Mouse (Mus musculus) forebrain, embryonic 15.5 days (tissue): Measurements from ENCODE around the gene Zfp341. TPM values are rescaled to one million over a fixed set of nuclear protein-coding genes. Genes with fewer than 3 reads are reported as not detected.
A peak's percentile ranks its signal among the peaks of the same experiment; 100 is the strongest.

ENCODE experiments used
- ATAC-seq: fragments of 200-750 bp; cut with Nextera tagmentation; replicated peaks from 2 replicates; pipeline ENCODE4 v1.8.0; 2017; ENCODE audit warnings: mild to moderate bottlenecking, moderate TSS enrichment, moderate library complexity
- H3K27ac ChIP-seq: fragments of 300-500 bp; sonication (generic); replicated peaks from 2 replicates; pipeline ENCODE4 v1.5.1; 2015; ENCODE audit warnings: mild to moderate bottlenecking, inconsistent platforms
- H3K27me3 ChIP-seq: fragments of 300-500 bp; sonication (generic); 2 replicates; pipeline ENCODE4 v1.6.1; 2015; ENCODE audit warnings: inconsistent platforms
- H3K36me3 ChIP-seq: fragments of 300-500 bp; sonication (generic); 2 replicates; pipeline ENCODE4 v1.6.1; 2015; ENCODE audit warnings: mild to moderate bottlenecking, inconsistent platforms
- H3K4me1 ChIP-seq: fragments of 300-500 bp; sonication (generic); 2 replicates; pipeline ENCODE4 v1.6.1; 2015; ENCODE audit warnings: inconsistent platforms
- H3K4me2 ChIP-seq: fragments of 300-500 bp; sonication (generic); replicated peaks from 2 replicates; pipeline ENCODE4 v1.6.1; 2015; ENCODE audit warnings: mild to moderate bottlenecking, inconsistent platforms
- H3K4me3 ChIP-seq: fragments of 300-500 bp; sonication (generic); 2 replicates; pipeline ENCODE4 v1.5.1; 2015; ENCODE audit warnings: mild to moderate bottlenecking, inconsistent platforms
- H3K9ac ChIP-seq: fragments of 300-500 bp; sonication (generic); replicated peaks from 2 replicates; pipeline ENCODE4 v1.6.1; 2015; ENCODE audit warnings: mild to moderate bottlenecking, inconsistent platforms
- H3K9me3 ChIP-seq: fragments of 300-500 bp; sonication (generic); 2 replicates; pipeline ENCODE4 v1.6.1; 2016; ENCODE audit warnings: inconsistent platforms
- WGBS: fragments of 180-500 bp; shearing (Covaris S2); methylation state at CpG from one replicate; pipeline ENCODE4 v1.1.7; 2015; ENCODE audit warnings: mixed read lengths; 5-methylcytosine and 5-hydroxymethylcytosine counted together
- polyA plus RNA-seq: library from polyadenylated mRNA; unstranded; fragments of >200 nt; fragmentation: Nextera tagmentation; extraction: Ambion mirVana; gene quantifications from 2 replicates; pipeline ENCODE4 v1.2.1, GENCODE M21; 2015

Zfp341 gene
- polyA plus RNA-seq, 1 experiment from 2014 or later, result 2.7 TPM

DNA sequence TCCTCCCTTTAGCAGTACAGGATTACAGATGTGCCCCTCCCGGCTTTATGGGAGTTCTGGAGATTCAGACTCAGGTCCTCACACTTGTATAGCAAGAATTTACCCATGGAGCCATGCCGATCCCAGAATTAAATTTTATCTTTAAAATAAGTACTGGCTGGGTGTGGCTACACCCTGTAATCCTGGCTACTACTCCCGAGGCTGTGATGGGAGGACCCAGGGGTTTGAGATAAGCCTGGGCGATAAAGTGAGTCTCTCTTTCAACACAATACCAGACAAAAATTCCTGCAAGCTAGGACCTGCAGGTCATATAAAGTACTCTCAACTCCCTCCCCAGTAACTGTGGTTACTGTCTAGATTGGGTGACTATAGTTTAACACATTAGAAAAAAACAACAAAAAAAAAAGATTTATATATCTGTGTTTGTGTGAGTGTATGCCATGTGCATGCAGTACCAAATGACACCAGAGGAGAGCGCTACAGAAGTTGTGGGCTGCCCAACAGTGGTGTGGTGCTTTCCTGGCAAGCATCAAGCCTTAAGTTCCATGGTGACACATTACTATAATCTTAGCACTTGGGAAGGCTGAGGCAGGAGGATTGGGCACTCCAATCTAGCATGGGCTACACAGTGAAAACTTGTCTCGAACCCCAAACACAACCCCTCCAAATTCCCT, 29.8 kb downstream of the Zfp341 start:
- 95% methylated on average over 6 of the region's 6 CpGs for WGBS

DNA sequence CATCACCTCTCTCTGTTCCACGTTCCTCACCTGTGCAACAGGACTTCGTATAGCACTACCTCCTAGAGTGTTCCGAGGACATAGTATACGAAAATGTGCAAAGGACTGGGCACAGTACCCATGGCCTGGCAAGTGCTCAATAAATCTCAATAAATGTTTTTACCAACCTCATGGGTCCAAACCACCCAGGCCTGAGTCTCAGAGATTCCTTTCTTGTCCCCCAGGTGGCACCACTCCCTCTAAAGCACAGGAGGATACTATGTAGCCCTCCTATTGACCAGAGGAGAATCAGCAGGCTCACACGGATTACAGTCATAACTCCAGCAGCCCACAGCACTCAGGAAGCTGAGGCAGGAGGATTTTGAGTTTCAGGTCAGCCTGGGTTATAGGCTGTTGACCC, 33.5 kb downstream of the Zfp341 start:
- Histone ChIP-seq H3K4me1 (no peaks in the 10 kb centered on the region), H3K9ac (no peak overlapping the region), H3K27ac (no peak overlapping the region), H3K4me3 (no peak overlapping the region), H3K36me3 (peaks cover 40% of the 10 kb centered on the region), H3K4me2 (no peak overlapping the region), H3K9me3 (no peaks in the 10 kb centered on the region), H3K27me3 (no peaks in the 10 kb centered on the region)
- WGBS, result 78% methylated on average over 5 of the region's 5 CpGs
- ATAC-seq, result no peak

More for the DNA sequence above, 29.8 kb downstream of the Zfp341 start:
- Histone ChIP-seq H3K4me2 (no peak overlapping the region), H3K27ac (no peak overlapping the region), H3K9ac (no peak overlapping the region), H3K9me3 (no peaks in the 10 kb centered on the region), H3K4me3 (no peak overlapping the region), H3K27me3 (no peaks in the 10 kb centered on the region), H3K36me3 (peaks cover 67% of the 10 kb centered on the region), H3K4me1 (no peaks in the 10 kb centered on the region)
- ATAC-seq, result no peak

DNA sequence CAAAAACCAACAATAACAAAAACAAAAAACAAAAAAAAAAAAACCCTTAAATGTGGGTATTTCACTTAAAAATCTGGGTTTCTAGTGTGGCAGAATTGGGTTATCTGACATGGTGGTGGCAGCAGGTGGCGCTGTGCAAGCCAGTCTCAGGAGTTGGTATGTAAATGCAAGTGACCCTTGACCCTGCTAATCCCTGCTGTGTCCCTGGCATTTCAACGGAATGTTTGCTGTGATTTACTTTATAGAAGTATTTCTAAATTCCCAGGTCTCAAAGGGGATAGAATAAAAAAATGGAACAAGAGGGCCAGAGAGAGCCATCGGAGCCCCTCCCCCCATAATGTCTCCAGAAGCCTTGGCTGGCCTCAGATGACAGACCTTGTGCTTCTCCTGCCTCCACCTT, 35.0 kb downstream of the Zfp341 start:
- Histone ChIP-seq H3K36me3 (peaks cover 28% of the 10 kb centered on the region), H3K4me3 (no peak overlapping the region), H3K4me1 (no peaks in the 10 kb centered on the region), H3K9ac (no peak overlapping the region), H3K4me2 (no peak overlapping the region), H3K27me3 (no peaks in the 10 kb centered on the region), H3K27ac (no peak overlapping the region), H3K9me3 (no peaks in the 10 kb centered on the region)
- no peak for ATAC-seq
- WGBS, result 20% methylated on average over 3 of the region's 3 CpGs

DNA sequence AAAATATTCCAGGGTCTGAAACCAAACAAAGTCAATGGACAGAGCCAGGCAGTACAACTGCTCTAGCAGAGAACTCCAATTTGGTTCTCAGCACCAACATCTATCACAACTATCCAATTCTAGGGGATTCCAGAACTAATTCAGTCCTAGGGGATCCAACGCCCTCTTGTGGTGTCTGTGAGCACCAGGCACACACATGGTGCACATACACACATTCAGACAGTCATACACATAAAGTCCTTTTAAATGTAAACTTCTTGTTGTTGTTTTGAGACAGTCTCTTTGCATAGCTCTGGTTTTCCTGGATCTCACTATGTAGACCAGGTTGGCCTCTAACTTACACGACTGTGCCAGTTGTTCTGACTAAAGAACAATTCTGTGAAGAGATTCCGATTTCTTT, 37.3 kb downstream of the Zfp341 start:
- H3K4me2 ChIP-seq, result no peak overlapping the region
- no peaks in the 10 kb centered on the region for H3K27me3 ChIP-seq
- H3K4me1 ChIP-seq, result no peaks in the 10 kb centered on the region
- H3K4me3 ChIP-seq, result no peak overlapping the region
- H3K9ac ChIP-seq, result no peak overlapping the region
- H3K27ac ChIP-seq, result no peak overlapping the region
- peaks cover 10% of the 10 kb centered on the region; the same call in 1 of the 2 replicates for H3K36me3 ChIP-seq
- H3K9me3 ChIP-seq, result no peaks in the 10 kb centered on the region
- 76% methylated on average over 3 of the region's 3 CpGs for WGBS
- no peak for ATAC-seq

DNA sequence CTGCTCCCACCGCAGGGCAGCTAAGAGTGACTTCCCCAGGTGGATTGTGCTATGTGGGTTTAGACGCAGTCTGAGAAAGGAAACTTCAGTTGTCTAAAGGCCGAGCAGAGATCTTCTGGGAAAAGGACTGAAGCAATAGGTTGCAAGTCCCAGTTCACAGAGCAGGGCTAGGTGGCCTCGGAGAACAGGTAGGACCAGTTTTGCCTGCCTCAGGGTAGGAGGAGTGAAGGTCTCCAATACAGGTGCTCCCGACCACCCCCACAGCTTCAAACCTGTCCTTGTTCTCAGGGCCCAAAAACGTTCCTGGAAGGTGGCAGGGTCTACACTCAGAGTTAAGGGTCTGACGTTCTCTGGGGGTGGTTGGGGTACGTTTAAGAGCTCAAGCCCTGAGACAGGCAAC, 38.3 kb downstream of the Zfp341 start, which contains the start of gene Chmp4b:
TSS of gene Chmp4b (plus strand) at position 343 of the 400 bp plus-strand sequence.
- no peak for ATAC-seq
- Histone ChIP-seq H3K9me3 (no peaks in the 10 kb centered on the region), H3K27ac (no peak within 1 kb of the TSS), H3K36me3 (peaks cover 3% of the 10 kb centered on the region; the same call in 1 of the 2 replicates), H3K4me1 (peaks cover 5% of the 10 kb centered on the region), H3K4me2 (no peak within 1 kb of the TSS), H3K27me3 (no peaks in the 10 kb centered on the region), H3K4me3 (no peak within 1 kb of the TSS), H3K9ac (no peak within 1 kb of the TSS)
- 66% methylated on average over 8 of the region's 8 CpGs for WGBS

DNA sequence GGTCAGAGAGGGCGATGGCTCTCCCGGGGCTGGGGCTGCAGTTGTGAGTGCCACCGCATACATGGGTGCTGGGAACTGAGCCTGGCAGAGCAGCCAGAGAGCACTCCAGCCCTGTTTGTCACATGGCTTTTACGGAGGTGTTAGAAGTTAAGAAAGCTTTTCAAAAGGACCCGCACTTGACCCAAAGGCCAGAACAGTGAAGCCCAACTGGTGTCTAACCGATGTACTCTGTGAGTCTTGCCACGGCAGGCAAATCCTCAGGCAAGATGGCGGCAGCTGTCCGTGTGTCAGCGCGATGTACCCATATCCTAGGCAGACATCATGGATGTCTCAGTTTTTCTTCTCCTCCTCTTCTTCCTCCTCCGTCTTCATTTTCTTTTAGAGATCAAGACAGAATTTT, 41.9 kb downstream of the Zfp341 start:
- H3K36me3 ChIP-seq, result no peaks in the 10 kb centered on the region
- no peaks in the 10 kb centered on the region for H3K27me3 ChIP-seq
- WGBS, result 96% methylated on average over 12 of the region's 12 CpGs
- H3K4me1 ChIP-seq, result peaks cover 31% of the 10 kb centered on the region
- no peak for ATAC-seq
- no peak overlapping the region for H3K4me2 ChIP-seq
- H3K4me3 ChIP-seq, result no peak overlapping the region
- no peaks in the 10 kb centered on the region for H3K9me3 ChIP-seq
- no peak overlapping the region for H3K27ac ChIP-seq
- no peak overlapping the region for H3K9ac ChIP-seq

DNA sequence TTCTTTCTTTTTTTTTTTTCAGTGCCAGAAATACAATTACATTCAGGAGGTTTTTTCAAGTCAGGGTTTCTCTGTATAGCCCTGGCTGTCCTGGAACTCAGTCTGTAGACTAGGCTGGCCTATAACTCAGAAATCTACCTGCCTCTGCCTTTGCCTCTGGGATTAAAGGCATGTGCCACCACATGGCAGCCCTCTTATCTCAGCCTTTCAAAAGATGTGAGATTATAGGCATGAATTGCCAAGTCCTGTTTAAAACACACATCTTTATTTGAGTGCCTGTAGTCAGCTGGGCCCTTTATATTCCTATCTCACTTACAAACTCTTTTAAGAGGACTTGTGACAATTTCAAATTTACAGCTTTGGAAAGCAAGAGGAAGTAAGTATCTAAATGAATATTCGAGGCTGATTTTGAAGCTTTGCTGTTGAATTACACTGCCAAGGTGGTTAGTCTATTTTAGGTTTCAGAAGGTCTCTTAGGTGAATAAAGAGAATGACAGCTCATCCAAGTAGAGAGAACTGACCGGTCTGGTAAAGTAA, 42.8 kb downstream of the Zfp341 start:
- Histone ChIP-seq H3K36me3 (no peaks in the 10 kb centered on the region), H3K9me3 (no peaks in the 10 kb centered on the region), H3K4me3 (no peak overlapping the region), H3K27ac (0 out of 2 replicates have a peak overlapping the region, but pooled peaks have one; percentile 28), H3K27me3 (no peaks in the 10 kb centered on the region), H3K9ac (no peak overlapping the region), H3K4me1 (peaks cover 31% of the 10 kb centered on the region), H3K4me2 (peak overlapping the region; percentile 40; the same call in 1 of the 2 replicates)
- 92% methylated on average over 2 of the region's 2 CpGs for WGBS
- no peak for ATAC-seq

DNA sequence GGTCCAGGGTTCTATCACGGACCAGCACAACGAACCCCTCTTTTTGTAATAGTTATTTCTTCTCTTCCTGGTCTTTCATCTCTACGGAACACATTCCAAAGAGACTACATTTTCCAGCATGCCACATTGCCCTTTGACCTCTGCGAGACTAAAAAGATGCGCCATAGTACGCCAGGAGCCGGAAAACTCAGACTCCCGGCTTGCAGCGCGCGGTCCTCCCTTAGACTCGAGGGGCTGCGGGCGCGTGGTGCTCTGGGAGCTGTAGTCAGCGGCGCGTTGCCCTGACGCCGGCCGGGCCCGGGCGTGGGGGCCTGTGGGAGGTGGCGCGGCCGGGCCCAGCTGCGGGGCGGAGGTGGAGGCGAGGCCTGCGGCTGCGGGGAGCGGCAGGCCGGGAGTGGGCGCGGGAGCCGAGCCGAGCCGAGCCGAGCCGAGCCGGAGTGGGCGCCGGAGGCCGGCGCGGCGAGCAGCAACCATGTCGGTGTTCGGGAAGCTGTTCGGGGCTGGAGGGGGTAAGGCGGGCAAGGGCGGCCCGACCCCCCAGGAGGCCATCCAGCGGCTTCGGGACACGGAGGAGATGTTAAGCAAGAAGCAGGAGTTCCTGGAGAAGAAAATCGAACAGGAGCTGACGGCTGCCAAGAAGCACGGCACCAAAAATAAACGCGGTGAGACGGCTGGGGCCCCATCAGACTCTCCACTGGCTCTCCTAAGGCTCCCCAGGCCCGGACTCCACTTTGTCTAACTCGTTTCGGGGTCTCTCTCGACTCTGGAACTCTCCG, 43.8 kb downstream of the Zfp341 start:
- peak; percentile 100 for ATAC-seq
- under 1% methylated on average over 67 of the region's 67 CpGs for WGBS
- Histone ChIP-seq H3K9me3 (no peaks in the 10 kb centered on the region), H3K4me2 (peak overlapping the region; percentile 79), H3K36me3 (no peaks in the 10 kb centered on the region), H3K27ac (peak overlapping the region; percentile 74), H3K4me1 (peaks cover 31% of the 10 kb centered on the region), H3K9ac (peak overlapping the region; percentile 97), H3K4me3 (peak overlapping the region; percentile 98), H3K27me3 (no peaks in the 10 kb centered on the region)

DNA sequence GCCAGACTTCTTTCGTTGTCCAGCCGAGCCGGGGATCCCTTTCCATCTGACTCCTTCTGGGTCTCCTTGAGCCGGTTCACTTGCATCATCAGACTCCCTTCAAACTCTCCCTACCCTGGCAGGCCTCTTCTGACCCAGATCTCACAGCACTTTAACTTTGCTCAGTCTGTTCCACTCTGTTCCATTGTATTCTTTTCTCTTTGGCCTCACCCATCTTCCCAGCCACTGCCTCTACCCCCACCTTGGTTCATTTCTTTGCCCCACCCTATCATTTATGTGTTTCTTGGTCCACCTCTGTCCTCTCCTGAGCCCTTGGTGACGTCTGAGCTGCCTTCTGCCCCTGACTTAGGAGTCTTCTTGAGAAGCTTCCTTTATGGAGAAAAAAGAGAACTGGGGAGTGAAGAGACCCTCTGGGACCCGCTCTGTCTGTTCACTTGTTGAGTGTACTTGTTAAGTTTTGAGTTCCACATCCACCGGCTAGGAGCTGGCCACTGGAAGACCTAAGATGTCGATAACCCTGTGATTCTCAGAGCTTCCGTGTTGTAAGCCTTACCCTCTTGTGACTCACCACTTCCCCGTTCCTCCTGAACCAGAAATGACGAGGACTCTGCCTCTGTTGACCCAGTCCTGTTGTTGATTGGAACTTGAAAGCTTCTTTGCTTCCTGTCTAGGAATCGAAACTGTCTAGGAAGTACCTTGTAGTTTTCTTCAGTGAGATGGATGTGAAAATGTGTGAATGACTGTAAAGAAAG, 44.6 kb downstream of the Zfp341 start:
- peak overlapping the region; percentile 74 for H3K27ac ChIP-seq
- H3K9me3 ChIP-seq, result no peaks in the 10 kb centered on the region
- peak overlapping the region; percentile 79 for H3K4me2 ChIP-seq
- peak overlapping the region; percentile 98 for H3K4me3 ChIP-seq
- ATAC-seq, result no peak
- 17% methylated on average over 12 of the region's 12 CpGs for WGBS
- peaks cover 31% of the 10 kb centered on the region for H3K4me1 ChIP-seq
- no peaks in the 10 kb centered on the region for H3K36me3 ChIP-seq
- H3K27me3 ChIP-seq, result no peaks in the 10 kb centered on the region
- H3K9ac ChIP-seq, result peak overlapping the region; percentile 97

DNA sequence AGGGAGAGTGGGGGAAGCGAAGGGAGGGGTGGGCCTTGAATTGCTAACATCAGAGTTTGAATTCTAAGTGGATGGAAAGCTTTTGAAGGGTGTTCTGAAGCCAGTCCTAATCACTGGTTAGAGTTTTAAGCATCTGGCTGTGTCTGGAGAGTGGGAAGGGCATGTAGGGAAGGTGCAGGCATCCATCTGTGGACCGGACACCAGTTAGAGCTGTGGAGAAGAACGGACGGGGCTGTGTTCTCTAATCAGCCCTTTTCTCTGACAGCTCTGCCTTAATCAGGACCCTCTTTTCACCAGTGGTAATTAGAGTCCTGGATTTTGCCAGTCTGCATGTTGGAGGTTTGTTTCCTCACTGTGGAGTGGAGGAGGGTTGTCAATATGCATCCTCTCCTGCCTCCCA, 46.0 kb downstream of the Zfp341 start:
- Histone ChIP-seq H3K27ac (no peak overlapping the region), H3K9me3 (no peaks in the 10 kb centered on the region), H3K4me1 (peaks cover 31% of the 10 kb centered on the region), H3K9ac (no peak overlapping the region), H3K4me2 (peak overlapping the region; percentile 79), H3K4me3 (peak overlapping the region; percentile 4; the same call in 1 of the 2 replicates), H3K27me3 (no peaks in the 10 kb centered on the region), H3K36me3 (peaks cover 3% of the 10 kb centered on the region; the same call in 1 of the 2 replicates)
- 52% methylated on average over 4 of the region's 4 CpGs for WGBS
- no peak for ATAC-seq

DNA sequence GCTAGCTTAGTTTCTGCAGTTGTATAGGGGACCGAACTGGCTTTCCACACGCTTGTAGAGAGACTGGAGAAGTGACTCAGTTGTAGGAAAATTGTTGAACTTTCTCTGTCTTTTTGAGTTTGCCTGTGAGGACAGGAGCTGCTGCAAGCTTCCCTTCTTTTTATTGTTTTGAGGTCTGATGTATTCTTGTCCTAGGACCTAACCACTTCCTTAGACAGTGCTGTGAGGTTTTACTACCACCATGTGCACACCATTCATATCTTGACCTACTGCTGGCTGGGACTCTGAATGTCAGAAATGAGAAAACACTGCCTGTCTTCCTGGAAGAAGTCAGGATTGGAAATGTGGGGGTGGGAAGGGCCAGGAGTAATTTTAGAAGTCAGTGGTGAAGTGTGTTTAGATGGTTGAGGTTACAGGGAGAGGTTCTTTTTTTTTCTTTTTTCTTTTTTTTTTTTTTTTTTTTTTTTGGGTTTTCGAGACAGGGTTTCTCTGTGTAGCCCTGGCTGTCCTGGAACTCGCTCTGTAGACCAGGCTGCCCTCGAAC, 46.5 kb downstream of the Zfp341 start:
- no peak for ATAC-seq
- peak overlapping the region; percentile 79 for H3K4me2 ChIP-seq
- H3K4me3 ChIP-seq, result peak overlapping the region; percentile 4; the same call in 1 of the 2 replicates
- H3K36me3 ChIP-seq, result peaks cover 3% of the 10 kb centered on the region; the same call in 1 of the 2 replicates
- no peak overlapping the region for H3K9ac ChIP-seq
- 86% methylated on average over 2 of the region's 5 CpGs for WGBS
- H3K27ac ChIP-seq, result no peak overlapping the region
- peaks cover 31% of the 10 kb centered on the region for H3K4me1 ChIP-seq
- H3K27me3 ChIP-seq, result no peaks in the 10 kb centered on the region
- H3K9me3 ChIP-seq, result no peaks in the 10 kb centered on the region
